Mouse (Mus musculus) thymus, postnatal 36 days (tissue): ENCODE results near the gene Tnik.

Experiments used
- DNase-seq, 2 experiments: peaks; one replicate each; pipeline ENCODE4 v3.0.0; 2022; ENCODE audit warnings: mixed read lengths in 2 of 2

Tnik gene

DNA sequence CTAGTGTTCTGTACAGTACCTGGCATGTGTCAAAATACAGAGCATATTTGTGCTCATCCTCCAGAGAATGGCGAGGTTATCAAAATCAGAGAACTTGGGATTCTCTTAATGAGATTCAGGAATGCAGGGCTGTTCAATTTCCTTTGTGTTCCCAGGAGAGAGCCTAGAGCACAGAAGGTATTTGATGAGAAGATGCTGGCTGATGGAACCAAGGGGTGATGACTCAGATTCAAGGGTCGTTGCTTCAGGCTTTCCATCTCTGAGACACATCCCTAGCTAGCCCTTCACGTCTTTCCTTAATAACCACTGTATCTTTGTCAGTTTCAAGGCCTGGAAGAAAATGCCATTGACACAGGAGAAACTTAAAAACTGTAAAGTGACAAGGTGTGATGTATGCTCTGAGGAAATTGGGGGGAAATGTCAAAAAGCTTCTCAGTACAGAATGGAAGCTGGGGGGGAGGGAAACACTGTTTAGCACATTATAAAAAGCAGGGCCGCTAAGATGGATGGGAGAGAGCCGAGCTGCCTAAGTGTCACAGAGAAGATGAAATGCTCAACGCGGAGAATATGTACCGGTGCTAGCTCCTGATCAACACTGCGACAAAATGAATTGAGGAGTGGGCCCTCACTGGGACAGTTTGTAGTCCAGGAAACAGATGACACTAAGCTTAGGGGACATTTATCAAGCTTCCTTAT is 380.4 kb downstream of the Tnik start:
- DNase-seq: no peak

DNA sequence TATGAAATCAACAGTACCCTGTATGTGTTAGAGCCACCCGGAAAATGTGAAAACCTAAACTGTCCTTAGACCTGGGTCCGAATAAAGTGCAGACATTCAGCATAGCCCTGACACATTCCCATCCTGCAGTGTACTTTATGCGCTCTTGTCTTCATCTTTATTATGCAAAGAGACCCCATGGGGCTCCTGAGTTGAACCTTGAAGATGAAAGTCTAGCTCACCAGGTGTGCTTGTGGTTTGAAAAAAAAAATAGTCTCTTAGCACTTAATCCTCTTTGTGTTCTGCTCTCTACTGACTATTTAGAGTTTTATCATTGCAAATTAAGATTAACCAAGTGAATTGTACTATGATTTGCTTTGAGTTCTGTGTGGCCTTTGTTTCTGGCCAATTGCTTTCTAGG is 389.6 kb downstream of the Tnik start:
- DNase-seq: no peak

DNA sequence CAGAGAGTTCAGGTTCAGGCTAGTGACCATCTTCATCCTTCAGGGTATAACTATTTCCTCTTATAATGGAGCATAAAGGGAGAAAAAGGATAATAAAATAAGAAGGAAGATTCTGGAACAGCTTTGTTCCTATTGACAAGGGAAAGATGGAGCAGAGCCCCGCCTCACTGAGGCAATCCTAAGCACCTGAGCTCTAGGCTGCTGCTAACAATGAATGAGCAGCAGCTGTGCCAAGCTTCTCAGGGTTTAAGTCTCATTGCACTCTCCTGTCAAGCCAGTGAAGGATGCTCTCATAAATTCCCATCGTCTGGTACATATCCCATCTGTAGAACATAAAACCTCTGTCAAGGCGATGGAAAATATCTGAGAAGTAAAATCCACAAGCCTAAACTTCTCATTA is 390.0 kb downstream of the Tnik start:
- no peak for DNase-seq

DNA sequence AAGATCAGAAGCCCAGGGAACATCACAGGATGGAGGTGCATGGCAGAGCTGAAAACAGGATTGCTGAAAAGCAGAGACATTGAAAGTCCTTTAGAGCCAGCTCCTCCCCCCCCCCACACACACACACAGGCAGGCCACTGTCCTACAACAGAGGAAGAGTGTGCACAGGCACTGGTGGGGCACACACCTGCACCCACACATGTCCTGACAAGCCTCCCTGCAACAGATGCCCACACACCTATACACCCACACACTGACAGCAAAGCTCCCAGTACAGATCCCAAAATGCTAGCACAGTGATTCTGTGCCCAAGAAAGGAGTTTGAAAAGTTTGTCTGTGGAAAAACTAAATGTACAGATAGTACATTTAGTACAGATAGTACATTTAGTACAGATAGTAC is 391.7 kb downstream of the Tnik start:
- peak in 1 of 2 experiments; percentile 27 for DNase-seq

DNA sequence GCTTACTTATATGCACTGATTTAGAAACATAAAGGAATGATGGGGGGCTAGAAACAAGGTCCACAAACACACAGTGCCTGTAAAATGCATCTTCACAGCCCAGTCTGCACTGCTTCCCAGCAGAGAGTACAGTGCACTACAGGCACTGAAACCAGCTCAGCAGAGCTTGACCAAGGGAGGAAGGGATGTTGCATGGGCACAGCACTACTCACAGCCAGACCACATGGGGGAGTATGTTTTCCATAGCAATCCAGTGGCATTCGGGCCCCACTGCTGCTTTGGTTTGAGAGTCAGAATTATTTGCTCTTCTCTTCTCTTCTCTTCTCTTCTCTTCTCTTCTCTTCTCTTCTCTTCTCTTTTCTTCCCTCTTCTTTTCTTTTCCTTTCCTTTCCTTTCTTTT is 395.3 kb downstream of the Tnik start:
- no peak for DNase-seq

DNA sequence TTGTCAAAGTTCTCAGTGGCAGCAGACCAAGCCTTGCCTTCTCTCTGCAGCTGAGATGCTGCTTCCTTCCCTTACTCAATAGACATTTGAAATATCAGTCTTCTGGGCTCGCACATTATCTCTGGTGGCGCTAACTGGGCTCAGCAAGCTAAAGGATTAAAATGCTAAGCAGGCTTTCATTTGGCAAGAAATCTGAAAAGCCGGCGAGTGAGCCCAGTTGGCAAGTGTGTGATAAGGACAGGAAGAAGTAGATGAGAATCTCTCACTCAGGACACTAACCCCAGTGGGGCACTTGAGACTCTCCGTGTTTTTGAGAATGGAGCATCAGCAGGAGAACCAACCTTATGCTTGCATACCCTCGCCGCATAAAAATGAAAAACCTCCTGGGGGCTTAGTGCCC is 417.8 kb downstream of the Tnik start:
- no peak for DNase-seq

DNA sequence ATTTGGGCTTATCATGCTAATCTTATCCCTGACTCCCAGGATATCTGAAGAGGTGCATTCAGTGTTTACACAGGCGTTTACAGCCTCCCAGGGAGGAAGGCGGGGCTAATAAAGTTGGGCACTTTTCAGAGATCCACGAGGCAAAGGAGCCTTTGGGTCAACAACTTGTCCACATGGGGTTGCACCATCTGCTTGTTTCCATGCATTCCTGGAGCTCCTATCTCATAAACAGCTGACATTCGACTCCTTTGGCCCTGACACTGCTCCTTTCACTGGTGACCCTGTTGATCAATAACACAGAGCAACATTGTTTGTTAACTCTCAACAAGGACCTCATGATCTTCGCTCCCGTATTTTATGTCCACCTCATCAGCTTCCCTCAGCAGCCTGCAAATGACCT is 418.9 kb downstream of the Tnik start:
- DNase-seq: no peak

DNA sequence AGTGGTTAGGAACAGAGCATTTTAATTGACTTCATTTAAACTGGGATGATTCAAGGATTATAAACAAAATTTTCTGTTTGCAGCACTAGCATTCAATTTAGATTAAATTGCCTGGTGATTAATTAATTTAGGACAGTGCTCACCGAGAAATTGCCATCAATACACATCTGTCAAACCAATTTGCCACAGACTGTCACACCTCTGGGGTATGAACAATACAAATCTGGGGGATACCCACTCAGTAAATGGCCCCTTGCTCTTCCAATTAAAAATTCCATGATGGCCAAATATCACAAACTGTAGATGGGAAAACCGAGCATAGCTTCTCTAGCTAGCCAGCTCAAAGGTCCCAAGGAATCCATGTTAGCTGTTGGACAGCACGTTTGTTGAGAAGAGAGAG is 419.4 kb downstream of the Tnik start:
- DNase-seq: no peak

DNA sequence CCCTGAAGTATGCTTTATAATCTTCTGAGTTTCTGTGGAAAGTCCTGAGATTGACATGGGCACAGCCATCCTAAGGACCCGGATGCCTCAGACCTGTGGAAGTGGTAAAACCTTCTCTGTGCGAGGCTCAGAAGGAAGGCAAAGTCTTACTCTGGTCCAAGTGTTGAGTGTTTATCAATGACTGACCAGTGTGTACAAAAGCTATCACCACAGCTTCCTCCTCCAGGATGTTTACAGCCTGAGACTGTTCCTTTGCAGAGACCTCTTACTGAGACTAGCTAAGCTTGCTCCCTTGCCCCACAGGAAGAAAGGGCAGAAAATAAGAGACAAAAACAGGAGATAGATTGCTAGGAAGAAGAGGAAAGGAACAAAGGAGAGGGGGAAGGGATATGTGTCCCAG is 422.5 kb downstream of the Tnik start:
- no peak for DNase-seq

DNA sequence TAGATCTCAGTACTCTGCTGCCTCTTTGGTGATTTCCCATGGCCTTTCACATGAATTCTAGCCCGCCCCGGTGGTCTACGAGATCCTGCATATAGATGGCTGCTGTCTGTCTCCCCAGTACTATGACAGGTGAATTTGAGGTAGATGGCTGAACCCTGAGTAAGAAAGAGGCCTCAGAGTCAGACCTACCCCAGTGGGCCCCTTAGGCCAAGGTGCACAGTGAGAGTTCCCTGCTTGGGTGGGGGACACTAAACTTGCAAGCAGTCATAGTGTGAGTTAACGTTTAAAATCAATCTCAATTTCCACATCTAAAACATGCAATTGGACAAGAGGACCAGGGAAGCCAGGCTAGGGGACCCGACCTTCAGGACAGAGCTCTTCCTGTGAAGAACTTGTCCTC is 431.8 kb downstream of the Tnik start:
- DNase-seq: no peak

DNA sequence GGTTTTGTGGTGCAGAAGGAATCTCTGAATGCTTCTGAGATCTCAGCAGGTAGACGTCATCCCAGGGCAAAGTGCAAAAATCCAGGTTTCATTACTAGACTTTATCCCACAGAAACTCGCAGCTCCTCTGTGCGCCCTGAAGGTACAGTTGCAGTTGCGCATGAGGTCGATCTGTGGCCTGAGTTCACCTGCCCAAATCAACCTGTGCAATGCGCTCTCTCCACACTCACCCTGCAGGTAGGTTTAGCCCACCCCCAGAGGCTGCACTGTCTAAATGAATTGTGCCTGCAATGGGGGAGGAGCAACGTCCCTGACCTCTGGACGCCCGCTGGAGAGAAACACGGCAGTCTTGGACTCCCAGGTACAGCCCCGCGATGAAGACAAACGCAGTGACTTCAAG is 432.6 kb downstream of the Tnik start:
- no peak for DNase-seq

DNA sequence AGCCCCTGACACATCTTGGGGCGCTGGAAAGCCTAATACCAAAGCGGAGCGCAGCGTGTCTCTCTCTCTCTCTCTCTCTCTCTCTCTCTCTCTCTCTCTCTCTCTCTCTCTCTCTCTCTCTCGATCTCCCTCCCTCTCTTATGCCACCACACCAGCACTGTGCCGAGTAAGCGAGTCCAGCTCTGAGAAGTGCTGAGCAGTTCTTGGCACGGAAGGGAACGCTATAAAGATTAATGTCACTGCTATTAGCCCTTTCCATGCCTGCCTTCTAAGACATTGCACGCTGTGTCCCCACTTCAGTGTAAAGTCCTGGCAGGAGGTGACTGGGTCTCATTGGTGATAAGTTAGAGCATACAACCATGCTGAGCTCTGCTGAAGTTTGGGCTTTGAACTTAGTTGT is 433.1 kb downstream of the Tnik start:
- DNase-seq: no peak

DNA sequence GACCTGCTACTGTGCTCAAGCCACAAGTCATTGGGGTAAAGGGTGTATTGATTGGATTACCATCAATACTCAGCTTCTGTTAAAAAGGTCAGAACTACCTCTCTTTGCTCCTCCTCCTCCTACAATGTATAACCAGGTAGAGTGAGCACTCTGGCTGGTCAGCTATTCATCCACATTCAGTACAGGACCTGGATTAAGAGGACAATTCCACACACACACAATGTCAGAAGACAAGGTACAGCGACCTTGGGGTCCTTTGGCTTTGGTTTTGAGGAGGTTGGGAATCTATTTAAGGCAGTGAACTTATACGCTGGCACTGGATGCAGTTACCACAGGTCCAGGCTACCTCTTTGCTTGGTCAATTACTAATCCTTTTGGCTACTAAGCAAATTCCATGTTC is 434.8 kb downstream of the Tnik start, which contains the start of gene Slc2a2:
Gene Slc2a2, plus strand, starts transcription at position 107 of the 400 bp plus-strand sequence.
- no peak for DNase-seq

DNA sequence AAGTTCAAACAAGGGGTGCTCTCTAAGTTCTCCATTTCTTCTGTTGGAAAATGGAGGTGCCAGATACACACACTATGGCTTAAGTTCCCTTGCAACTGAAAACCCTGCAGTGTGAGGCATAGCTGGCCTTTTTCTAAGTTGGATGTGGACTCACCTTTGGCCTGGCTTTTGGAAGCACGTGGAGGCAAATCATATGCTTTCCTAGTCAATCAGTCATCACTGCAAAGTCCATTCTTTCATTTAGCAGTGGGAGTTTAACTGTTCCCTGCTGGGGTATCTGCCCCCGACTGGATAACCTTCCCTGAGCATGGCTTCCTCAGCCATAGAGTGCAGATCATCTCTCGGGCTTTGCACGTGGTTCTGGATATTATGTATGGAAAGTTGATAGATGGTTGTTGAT is 436.6 kb downstream of the Tnik start:
- DNase-seq: no peak

DNA sequence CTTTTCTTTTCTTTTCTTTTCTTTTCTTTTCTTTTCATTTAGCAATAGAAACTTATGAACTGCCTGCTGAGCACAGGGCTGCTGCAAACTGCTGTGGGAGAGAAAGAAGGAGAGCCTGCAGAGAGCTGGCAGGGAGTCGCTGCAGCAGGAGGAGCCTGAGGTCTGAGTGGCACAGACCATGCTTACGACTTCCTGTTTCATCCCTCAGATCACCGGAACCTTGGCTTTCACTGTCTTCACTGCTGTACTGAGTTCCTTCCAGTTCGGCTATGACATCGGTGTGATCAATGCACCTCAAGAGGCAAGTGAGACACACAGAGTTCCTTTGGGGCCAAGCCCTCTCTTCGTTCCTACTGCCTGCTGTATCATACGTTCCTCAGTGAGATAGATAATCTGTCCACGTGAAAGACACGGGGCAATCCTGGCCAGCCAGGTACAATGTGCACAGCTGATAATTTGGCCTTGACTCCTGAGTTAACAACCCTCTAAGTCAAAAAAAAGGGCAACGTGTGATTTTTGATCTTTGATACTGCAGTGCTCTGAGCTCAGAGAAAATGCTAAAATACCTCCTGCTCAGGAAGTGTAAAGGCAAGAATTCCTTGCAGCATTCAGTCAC is 442.6 kb downstream of the Tnik start:
- no peak for DNase-seq

DNA sequence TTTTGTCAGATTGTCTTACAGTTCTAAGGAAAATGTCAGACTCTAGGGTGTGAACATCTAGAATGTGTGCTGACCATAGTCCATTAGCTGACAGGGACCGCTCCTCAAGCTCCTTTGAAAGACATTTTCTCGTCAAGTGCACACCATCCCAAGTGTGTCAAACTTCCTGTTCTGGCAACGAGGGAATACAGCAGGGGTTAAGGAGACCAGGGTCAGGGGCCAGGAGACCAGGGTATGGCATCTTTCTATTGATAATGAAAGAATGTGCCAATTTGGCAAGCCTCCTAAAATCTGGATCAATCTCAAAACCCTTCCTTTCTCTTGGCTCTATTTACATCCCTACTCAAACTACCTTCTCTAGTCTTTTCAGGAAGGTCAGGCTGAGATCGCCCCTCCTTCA is 443.7 kb downstream of the Tnik start:
- no peak for DNase-seq

DNA sequence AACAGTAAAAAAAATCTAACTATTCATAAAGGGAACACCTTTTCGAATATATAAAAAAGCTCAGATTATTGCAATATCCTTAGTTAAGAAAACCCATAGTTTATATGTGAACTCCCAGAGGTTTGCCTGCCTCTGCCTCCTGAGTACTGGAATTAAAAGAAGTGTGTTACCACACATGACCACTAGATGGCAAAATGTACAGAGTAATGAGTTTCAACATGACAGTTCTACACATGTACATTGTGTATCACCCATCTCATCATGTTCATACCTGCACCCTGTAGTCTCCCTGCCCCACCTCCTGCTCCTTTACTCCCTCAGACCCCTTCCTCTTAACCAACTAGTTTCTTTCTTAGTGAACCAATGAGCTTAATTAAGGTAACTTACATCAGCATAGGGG is 446.7 kb downstream of the Tnik start:
- DNase-seq: no peak

DNA sequence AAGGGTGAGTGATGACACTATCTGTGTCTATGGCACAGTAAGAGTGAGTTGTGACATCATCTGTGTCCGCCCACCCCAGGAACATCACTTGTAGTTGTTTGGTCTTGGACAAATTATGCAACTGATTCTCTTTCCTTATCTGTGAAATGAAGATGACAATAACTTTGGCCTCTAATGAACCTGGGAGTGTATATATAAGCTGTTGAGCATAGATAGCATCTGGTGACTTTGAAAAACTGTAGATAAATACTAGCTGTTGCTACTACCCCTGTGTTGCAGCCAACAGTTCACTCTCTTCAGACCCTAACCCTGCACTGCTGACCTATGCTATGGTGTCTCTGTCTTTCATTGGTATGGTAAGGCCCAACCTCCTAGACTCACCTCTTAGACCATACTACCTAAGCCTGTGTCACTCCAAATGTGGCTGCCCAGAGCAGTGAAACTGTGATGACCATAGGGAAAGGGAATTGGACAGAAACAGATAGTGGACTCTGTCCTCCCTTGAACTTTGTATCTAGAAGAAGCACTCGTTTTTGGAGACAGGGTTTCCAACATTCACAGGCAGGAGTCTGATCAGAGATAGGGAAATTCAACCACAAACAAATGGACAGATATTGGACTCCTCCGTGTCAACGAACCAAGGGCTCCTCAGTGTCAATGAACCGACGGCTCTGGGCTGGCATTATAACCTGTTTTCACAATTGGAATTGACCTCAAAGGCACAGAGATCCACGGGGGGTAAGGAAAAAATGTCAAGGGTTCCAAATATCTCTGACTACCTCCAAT is 451.1 kb downstream of the Tnik start:
- no peak for DNase-seq

DNA sequence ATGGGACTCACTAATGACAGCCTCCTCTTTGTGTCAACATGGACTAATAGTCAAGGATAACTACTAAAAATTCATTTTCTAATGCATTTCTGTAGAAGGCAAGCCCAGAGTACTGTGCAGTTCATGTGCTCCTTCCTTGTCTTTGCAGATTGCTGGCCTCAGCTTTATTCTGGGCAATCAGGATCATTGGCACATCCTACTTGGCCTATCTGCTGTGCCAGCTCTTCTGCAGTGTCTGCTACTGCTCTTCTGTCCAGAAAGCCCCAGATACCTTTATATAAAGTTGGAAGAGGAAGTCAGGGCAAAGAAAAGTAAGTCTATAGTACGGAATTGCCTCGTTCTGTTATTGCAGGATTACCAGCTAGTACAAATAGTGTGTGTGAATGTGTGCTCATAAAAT is 455.5 kb downstream of the Tnik start:
- DNase-seq: no peak

DNA sequence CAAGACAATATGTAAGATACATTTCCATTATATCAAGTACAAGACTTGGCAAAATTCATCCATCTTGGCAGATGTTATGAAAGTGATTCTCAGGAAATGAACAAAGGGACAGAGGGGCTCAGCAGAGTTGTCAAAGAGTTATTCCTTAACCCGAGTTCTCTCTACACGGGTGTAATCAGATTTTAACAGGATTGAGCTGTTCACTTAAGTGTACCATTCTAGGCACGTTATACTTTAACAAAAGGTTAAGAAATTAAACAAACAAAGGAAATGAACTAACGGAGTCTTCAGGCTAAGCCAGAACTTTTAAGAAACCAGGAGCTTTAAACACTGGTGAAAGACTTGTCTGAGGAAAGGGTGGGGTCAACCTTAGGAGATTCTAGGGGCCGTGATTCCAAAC is 458.2 kb downstream of the Tnik start:
- DNase-seq: no peak

DNA sequence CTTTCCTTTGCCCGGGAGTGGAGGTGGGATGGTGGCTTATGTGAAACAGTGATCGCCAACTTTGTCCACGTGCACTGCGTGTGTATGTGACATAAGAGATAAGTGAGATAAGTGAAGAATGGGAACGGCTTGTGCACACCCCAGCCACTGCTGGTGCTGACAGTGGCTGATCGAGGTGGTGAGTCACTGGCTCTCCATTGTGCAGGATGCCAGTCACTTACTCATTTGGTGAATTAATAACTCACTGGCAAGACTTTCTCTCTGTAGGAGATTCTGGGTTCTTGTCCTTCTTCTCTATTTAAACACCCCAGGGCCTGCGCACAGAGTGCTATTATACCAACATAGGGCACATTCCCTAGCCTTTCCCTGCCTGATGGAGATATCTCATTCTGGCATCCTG is 458.8 kb downstream of the Tnik start:
- DNase-seq: no peak

DNA sequence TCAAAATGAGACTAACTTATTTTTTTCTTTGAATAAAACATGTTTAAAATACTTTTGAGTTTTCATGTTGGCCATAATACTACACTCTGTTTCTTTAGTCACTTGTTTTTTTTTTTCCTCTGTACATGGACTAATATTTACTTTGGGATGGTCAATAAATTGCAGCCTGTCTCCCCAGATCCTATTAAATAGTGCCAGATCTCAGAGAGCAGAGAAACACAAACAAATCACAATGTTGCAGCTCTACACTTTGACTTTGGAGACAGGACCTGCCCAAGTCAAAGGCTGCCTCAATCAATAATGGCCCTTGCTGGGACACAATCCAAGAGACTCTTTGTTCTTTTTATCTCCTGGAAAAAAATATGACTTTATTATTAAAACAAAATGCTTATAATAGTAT is 459.5 kb downstream of the Tnik start:
- DNase-seq: no peak

DNA sequence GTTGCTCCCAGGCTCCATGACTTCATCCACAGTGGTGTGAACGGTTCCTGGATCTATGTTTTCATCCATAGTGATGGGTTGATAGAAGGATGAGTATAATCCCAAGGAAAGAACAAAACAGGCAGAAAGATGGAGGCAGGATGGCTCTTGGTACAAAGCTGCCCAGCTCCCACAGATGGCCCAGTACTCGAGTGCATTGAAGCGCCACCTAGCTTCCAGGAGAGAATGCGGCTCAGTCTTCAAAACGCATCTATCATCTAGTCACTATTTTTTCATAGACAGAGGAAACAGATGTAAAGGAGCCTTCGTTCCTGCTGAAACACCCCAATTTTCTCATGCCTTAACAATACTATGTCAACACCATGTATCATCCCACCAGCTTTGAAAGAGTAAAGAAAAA is 460.5 kb downstream of the Tnik start:
- no peak for DNase-seq

DNA sequence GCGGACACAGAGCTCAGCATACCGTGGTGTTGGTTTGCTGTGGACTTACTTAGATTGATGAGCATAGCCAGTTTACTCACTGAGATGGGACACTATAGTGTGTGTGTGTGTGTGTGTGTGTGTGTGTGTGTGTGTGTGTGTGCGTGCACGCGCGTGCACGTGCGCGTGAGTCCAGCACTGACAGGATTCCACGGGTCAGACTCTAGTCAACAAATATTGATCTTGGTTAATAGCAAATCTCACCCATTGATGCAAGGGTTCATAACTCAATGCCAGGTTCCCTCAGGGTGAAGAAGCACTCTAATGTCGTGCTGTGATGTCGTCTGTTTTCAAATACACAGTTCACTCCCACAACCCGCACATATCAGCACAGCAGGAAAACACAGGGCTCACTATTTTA is 462.2 kb downstream of the Tnik start:
- DNase-seq: no peak
